Mouse (Mus musculus) kidney, postnatal 14 days (tissue): ENCODE results near the gene Plcxd2.

Experiments
- DNase-seq: peaks from one replicate; pipeline ENCODE4 v3.0.0; 2022; ENCODE audit warnings: mixed read lengths

Plcxd2 gene

DNA sequence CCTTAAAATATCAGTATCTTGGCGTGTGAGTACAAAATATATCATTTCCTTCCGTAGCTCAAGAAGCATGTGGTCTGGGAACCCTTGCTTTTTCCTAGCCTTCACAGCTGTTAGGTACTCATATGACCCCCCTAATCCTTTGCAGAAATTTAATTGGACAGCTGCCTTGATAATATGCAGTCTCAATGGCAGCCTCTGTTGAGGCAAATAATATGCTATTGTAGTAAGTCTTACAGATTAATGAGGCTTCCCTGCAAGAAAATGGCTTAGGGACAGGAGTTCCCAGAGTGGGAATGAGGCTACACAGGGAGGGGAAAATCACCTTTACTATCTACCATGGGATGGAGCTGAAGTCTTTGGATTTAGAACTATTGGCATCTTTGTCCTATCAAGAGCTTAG lies 73.5 kb downstream of the Plcxd2 start:
- no peak for DNase-seq

DNA sequence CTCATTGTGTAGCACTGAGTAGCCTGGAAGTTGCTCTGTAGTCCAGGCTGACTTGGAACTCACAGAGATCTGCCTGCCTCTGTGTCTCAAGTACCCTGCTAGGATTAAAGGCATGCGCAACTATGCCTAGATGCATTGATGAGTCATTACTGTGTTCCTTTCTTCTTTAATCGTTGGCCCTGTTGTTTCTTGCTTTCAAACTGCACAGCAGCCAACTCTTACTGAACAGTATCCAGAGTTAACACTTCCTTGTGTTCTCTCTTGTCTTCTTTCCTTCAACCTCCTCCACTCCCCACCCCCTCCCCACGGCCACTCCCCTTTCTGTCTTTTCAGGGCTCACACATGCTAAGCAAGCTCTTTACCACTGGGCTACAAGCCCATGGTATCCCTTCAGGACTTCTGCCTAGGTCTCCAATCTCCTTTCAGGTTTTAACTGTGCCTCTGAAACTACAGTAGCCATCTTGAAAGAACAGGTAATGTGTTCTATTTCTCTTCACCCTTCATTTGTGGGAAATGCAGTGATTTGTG lies 74.0 kb downstream of the Plcxd2 start:
- DNase-seq: no peak

DNA sequence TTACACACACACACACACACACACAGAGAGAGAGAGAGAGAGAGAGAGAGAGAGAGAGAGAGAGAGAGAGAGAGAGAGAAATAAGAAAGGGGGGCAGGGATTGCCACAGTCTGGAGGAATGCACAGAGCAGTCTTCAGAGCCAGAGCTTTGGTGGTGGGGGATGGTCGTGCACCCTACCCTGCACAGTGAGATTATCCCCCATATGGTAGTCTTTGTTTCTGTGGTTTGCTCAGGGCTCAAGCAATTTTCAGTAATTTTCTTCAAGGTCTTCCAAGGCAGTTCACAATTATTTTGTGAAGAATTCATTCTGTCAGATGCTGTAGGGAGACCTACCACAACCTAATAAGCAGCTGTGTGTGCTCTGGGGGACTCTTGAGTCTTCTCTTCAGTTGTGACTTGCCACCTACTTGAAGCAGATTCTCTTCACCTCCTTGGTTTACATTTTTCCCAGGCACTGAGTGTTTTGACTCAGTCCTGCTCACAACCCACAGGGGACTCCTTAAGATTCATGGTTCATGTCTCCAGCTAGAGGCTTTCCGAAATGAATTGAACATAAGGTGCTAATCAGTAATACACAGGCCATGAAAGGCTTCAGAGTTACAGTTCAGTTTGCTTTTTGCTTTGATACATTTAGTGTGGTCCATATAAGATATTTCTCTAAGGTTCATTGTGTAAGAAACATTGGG lies 75.2 kb downstream of the Plcxd2 start:
- DNase-seq: no peak

DNA sequence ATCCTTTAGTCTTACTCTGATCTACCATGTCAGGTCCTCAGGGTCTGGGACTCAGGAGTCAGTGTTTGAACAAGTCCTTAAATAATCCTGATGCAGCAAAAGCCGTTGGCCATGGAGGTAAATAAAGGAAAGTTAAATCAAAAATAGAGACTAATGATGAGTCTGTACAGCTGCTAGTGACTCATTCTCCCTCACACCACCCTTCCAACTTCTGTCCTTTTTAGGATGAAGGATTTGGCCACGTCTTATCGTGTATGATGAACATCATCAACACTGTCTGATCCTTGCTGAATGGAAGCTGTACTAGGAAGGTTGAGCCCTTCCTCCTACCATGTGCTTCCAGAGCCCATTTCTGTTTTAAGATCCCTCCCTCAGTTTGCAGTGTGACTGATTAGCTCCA lies 79.7 kb downstream of the Plcxd2 start:
- DNase-seq: no peak

DNA sequence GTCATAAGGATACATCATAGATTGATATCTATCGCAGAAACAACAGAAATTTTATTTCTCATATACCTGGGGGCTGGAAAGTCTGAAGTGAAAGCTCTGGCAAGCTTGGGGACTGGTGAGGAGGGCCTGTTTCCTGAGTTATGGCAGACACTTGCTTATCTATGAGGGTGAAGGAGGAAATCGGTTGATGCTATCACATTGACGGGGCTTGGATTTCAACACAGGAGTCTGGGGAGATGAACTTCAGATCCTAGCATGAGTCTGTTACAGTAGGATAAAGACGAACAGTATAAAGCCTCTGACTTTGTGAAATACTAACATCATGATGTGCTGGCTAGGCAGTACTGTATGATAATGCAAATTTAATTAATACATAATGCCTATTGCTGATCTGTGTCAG lies 81.9 kb downstream of the Plcxd2 start:
- DNase-seq: no peak

DNA sequence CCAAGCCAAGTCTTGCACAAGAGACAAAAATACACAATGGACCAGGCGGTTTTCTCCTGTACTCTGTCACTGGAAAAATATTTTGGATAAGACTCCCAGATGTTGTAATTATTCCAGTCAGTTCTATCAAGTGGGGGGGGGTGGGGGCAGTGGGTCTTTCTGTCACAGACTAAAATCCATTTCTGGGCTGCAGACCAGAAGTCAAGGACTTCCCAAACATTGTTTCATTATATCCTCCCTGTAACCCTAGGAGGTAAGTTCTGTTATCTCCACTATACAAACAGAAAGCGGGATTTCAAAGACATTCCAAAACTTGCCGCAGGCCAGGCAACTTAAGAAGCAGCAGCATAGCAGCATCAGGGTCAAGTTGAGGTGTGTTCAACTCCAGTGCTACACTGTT lies 82.4 kb downstream of the Plcxd2 start:
- DNase-seq: no peak

DNA sequence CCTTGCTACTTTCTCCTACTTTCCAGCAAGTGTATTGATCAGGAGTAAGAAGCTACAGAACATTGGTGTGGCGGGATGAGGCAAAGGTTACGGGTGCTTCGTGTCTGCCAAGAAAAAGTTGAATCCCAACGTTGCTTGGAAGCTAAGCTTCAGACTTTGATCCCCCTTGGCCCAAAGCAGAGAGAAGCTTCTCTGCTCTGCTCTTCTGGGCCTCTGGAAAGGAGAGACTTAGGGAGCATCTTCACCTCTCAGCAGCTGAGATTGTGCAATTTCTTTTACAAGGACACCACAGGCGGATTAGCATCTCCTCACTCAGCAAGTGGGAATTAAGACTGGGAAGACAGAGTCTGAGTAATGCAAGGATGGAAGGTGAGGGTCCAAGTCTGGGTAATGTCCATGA lies 83.1 kb downstream of the Plcxd2 start:
- DNase-seq: peak; percentile 26

DNA sequence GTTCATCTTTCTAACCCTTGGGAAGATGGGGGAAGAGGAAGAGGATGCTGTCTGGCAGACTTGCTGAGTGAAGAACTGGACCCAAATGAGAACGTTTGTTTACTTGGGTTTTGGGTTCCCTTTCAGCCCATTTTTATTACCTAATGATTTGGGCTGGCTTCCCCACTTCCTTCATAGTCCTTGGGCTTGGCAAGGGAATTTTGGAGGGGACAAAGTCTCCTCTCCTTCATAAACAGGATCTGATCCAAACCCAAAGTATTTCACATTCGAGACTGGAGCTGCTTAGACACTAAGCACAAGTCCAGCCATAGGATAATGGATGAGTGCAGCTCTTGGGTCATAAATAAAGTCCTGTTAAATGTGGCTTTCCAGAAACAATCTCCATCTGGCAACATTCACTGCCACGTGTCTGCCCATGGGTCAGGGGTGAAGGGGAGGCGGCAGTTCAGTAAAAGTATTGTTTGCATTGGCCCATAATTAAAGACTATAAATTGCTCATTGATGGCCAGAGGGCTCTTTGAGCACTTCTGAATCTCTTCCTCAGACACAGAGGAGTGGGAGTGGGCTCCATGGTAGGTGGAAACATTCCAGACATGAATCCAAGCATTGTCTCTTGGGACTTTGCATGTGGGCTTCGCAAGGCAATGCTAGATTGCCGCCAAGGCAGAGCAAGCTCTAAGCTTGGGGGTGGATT lies 86.1 kb downstream of the Plcxd2 start:
- peak; percentile 10 for DNase-seq

DNA sequence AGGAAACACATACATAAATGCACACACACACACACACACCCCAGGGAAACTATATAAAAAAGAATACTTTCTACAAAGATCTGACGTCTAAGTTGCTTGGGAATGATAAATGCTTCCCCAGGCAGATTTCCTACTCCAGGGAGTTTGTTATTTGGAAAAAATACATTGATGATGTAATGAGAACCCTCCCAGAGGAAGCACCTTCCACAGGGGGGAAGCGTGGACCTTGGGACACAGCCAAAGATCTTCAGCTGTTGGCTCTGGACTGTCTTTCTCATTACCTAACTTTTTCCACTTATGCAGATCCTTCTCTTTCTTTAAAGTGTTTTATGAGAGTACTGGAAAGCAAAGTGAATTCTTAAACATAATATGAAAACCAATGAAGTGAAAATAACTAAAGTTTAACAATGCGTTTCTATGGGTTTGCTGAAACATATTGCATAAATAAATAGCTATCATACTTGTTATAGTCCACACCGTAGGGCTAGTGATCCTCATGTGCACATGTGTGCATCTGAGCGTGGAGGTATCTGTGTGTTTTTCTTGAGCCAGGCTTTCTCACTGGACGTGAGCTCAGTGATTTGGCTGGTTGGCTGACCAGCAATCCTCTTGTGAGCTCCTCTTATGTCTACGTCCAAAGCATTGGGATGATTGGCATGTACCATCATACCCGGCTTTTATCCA lies 87.3 kb downstream of the Plcxd2 start:
- peak; percentile 73 for DNase-seq

DNA sequence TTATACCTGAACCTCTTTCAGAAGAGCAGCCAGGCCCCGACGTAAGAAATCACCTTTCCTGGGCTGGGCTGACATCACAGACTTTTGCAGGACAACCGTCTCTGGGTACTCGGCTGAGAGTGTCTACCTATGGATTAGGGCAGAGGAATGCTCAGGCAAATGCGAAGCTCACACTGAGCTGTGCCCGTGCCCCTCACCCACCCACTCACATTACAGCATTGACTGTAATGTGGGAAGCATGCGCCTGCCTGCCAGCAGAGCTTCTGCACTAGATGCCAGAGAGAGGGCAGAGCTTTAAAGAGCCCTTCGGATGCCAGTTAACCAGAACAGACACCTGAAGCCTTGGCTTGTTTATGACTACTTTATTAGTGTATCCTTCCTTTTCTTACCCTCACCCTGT lies 90.4 kb downstream of the Plcxd2 start:
- DNase-seq: no peak
